Mouse (Mus musculus) C2C12 (cell line): ENCODE measurements at regions not wholly inside any gene's neighbourhood (a gene's known extent, or its start where the extent isn't known, plus 50 kb on each side); places are given as distances from the start of the nearest gene placed in this dataset.

Experiments used
- H3K27me3 ChIP-seq: one replicate; pipeline ENCODE4 v1.6.1; 2011; ENCODE audit not compliant: control insufficient read depth, insufficient read depth, insufficient read length
- H3K36me3 ChIP-seq: one replicate; pipeline ENCODE4 v1.6.1; 2011; ENCODE audit not compliant: control insufficient read depth, insufficient read depth
- H3K4me3 ChIP-seq: one replicate; pipeline ENCODE4 v1.5.1; 2011; ENCODE audit warnings: mild to moderate bottlenecking, control low read depth; ENCODE audit not compliant: poor library complexity, insufficient read depth, severe bottlenecking
- H3K79me2 ChIP-seq: one replicate; pipeline ENCODE4 v1.6.1; 2011; ENCODE audit not compliant: control insufficient read depth, insufficient read depth
- H3K79me3 ChIP-seq: one replicate; pipeline ENCODE4 v1.6.1; 2011; ENCODE audit warnings: low read depth, control low read depth
- H3ac ChIP-seq: one replicate; pipeline ENCODE3; 2011; ENCODE audit warnings: low read depth; ENCODE audit not compliant: control insufficient read depth, insufficient read length
- CEBPB ChIP-seq: IDR thresholded peaks from one replicate; pipeline ENCODE4 v1.6.1; 2011; ENCODE audit warnings: low read depth, mild to moderate bottlenecking, control low read depth, moderate library complexity
- CTCF ChIP-seq: IDR thresholded peaks from one replicate; pipeline ENCODE4 v1.5.1; 2011; ENCODE audit not compliant: control insufficient read depth, insufficient read depth, insufficient read length
- FOSL1 ChIP-seq: IDR thresholded peaks from one replicate; pipeline ENCODE4 v1.8.0; 2011; ENCODE audit warnings: mild to moderate bottlenecking, low read length; ENCODE audit not compliant: poor library complexity, insufficient read depth, severe bottlenecking
- MAX ChIP-seq: IDR thresholded peaks from one replicate; pipeline ENCODE4 v1.6.1; 2011; ENCODE audit warnings: mild to moderate bottlenecking, control low read depth
- MYOD1 ChIP-seq: IDR thresholded peaks from one replicate; pipeline ENCODE4 v1.6.1; 2011; ENCODE audit warnings: low read depth; ENCODE audit not compliant: control insufficient read depth, insufficient read length
- MYOG ChIP-seq: IDR thresholded peaks from one replicate; pipeline ENCODE4 v1.6.1; 2011; ENCODE audit not compliant: control insufficient read depth, insufficient read length; ENCODE audit errors: extremely low read depth
- USF1 ChIP-seq: IDR thresholded peaks from one replicate; pipeline ENCODE4 v1.6.1; 2011; ENCODE audit warnings: low read depth, mild to moderate bottlenecking, control low read depth, moderate library complexity

- H3K27me3 ChIP-seq = no peaks in the 10 kb centered on the region
- no peak for TF ChIP-seq MYOD1
- TF ChIP-seq MAX = no peak
- TF ChIP-seq FOSL1 = no peak
- TF ChIP-seq CEBPB = no peak
- TF ChIP-seq USF1 = no peak
- TF ChIP-seq MYOG = no peak
- TF ChIP-seq CTCF = no peak
- H3K36me3 ChIP-seq = no peaks in the 10 kb centered on the region
- no peak overlapping the region for H3K4me3 ChIP-seq
- H3ac ChIP-seq = no peak overlapping the region
- no peaks in the 10 kb centered on the region for H3K79me3 ChIP-seq
- H3K79me2 ChIP-seq = no peaks in the 10 kb centered on the region
Measured at GRCm38 (mm10) chr17:9932186-9932585, 262.7 kb upstream of the Pabpc6 start.

GRCm38 (mm10) chr17:9931526-9931925, 262.0 kb upstream of the Pabpc6 start:
- H3K4me3 ChIP-seq = no peak overlapping the region
- no peaks in the 10 kb centered on the region for H3K27me3 ChIP-seq
- no peaks in the 10 kb centered on the region for H3K79me2 ChIP-seq
- TF ChIP-seq MAX (no peak), CEBPB (no peak), USF1 (no peak), MYOG (no peak), FOSL1 (no peak), CTCF (no peak), MYOD1 (no peak)
- no peak overlapping the region for H3ac ChIP-seq
- H3K79me3 ChIP-seq = no peaks in the 10 kb centered on the region
- no peaks in the 10 kb centered on the region for H3K36me3 ChIP-seq

- Histone ChIP-seq H3K79me2 (no peaks in the 10 kb centered on the region), H3K79me3 (no peaks in the 10 kb centered on the region), H3ac (no peak overlapping the region), H3K36me3 (no peaks in the 10 kb centered on the region), H3K27me3 (no peaks in the 10 kb centered on the region), H3K4me3 (no peak overlapping the region)
- TF ChIP-seq FOSL1 = no peak
Measured at GRCm38 (mm10) chr17:9929448-9930088, 260.1 kb upstream of the Pabpc6 start.

GRCm38 (mm10) chr17:9927724-9928123, 258.2 kb upstream of the Pabpc6 start:
- Histone ChIP-seq H3K4me3 (no peak overlapping the region), H3K79me3 (no peaks in the 10 kb centered on the region), H3K79me2 (no peaks in the 10 kb centered on the region), H3ac (no peak overlapping the region), H3K36me3 (no peaks in the 10 kb centered on the region), H3K27me3 (no peaks in the 10 kb centered on the region)
- TF ChIP-seq MYOG (no peak), FOSL1 (no peak), MYOD1 (no peak), USF1 (no peak), CEBPB (no peak), CTCF (no peak), MAX (no peak)

- H3K4me3 ChIP-seq = no peak overlapping the region
- H3K79me2 ChIP-seq = no peaks in the 10 kb centered on the region
- TF ChIP-seq MAX (no peak), MYOG (no peak)
- no peaks in the 10 kb centered on the region for H3K79me3 ChIP-seq
- no peak overlapping the region for H3ac ChIP-seq
- no peaks in the 10 kb centered on the region for H3K36me3 ChIP-seq
- no peaks in the 10 kb centered on the region for H3K27me3 ChIP-seq
Measured at GRCm38 (mm10) chr17:9926308-9926707, 256.8 kb upstream of the Pabpc6 start.

- no peaks in the 10 kb centered on the region for H3K27me3 ChIP-seq
- no peak overlapping the region for H3ac ChIP-seq
- H3K79me3 ChIP-seq = no peaks in the 10 kb centered on the region
- H3K36me3 ChIP-seq = no peaks in the 10 kb centered on the region
- H3K79me2 ChIP-seq = no peaks in the 10 kb centered on the region
- TF ChIP-seq CEBPB = no peak
- no peak for TF ChIP-seq MYOD1
- TF ChIP-seq USF1 = no peak
- no peak for TF ChIP-seq CTCF
- no peak for TF ChIP-seq FOSL1
- no peak for TF ChIP-seq MYOG
- H3K4me3 ChIP-seq = no peak overlapping the region
Measured at GRCm38 (mm10) chr17:9921326-9921725, 251.8 kb upstream of the Pabpc6 start.
